Mouse (Mus musculus) myocyte (in vitro differentiated cells): ENCODE data around the gene Olfr122.

Experiments used
- E2F4 ChIP-seq: IDR thresholded peaks from one replicate; pipeline ENCODE4 v1.6.1; 2011; ENCODE audit warnings: mild to moderate bottlenecking, control low read depth, moderate library complexity; ENCODE audit not compliant: insufficient read depth
- MAX ChIP-seq: IDR thresholded peaks from one replicate; pipeline ENCODE4 v1.6.1; 2011; ENCODE audit warnings: low read depth, mild to moderate bottlenecking, control low read depth
- POLR2A ChIP-seq: IDR thresholded peaks from one replicate; pipeline ENCODE4 v1.6.1; 2011; ENCODE audit warnings: low read depth, mild to moderate bottlenecking, control low read depth, moderate library complexity; ENCODE audit not compliant: insufficient read length
- SRF ChIP-seq: IDR thresholded peaks from one replicate; pipeline ENCODE4 v1.6.1; 2011; ENCODE audit warnings: low read depth; ENCODE audit not compliant: control insufficient read depth, insufficient read length
- USF1 ChIP-seq: IDR thresholded peaks from one replicate; pipeline ENCODE4 v1.6.1; 2011; ENCODE audit warnings: low read depth, mild to moderate bottlenecking, control low read depth, moderate library complexity

GRCm38 (mm10) chr17:37768307-37768706, at the start of gene Olfr122:
- TF ChIP-seq SRF, result no peak
- TF ChIP-seq POLR2A, result no peak
- TF ChIP-seq E2F4, result no peak
- TF ChIP-seq USF1, result no peak
- no peak for TF ChIP-seq MAX
